Mouse (Mus musculus) CH12.LX (cell line): Measurements from ENCODE around the gene Amh. TPM values are rescaled to one million over a fixed set of nuclear protein-coding genes. Genes with fewer than 3 reads are reported as not detected.

Source experiments
- DNase-seq: peaks from one replicate; pipeline ENCODE4 v3.0.0-alpha.2; 2013; ENCODE audit errors: extremely low read depth
- H3K27ac ChIP-seq: 2 replicates; pipeline ENCODE4 v1.5.1; 2012; ENCODE audit warnings: low read depth, mild to moderate bottlenecking, control low read depth, moderate library complexity; ENCODE audit not compliant: insufficient read depth
- H3K27me3 ChIP-seq: replicated peaks from 2 replicates; pipeline ENCODE3; 2012; ENCODE audit warnings: inconsistent platforms
- H3K36me3 ChIP-seq, 2 experiments: replicated peaks in 1 of 2; 2 replicates each; pipeline versions ENCODE3 to v1.6.1; 2012; ENCODE audit warnings: inconsistent platforms in 1 of 2, low read length in 1 of 2, mild to moderate bottlenecking in 1 of 2, mixed read lengths in 1 of 2, moderate library complexity in 1 of 2; ENCODE audit not compliant: control insufficient read depth in 1 of 2, insufficient read depth in 1 of 2
- H3K4me1 ChIP-seq, 2 experiments: 2 replicates each; pipeline ENCODE4 v1.6.1; 2012; ENCODE audit warnings: inconsistent platforms in 1 of 2, moderate library complexity in 1 of 2; ENCODE audit not compliant: insufficient read depth in 2 of 2, control insufficient read depth in 1 of 2
- H3K4me2 ChIP-seq: 2 replicates; pipeline ENCODE4 v1.6.1; 2012; ENCODE audit warnings: low read depth, mild to moderate bottlenecking, control low read depth; ENCODE audit not compliant: poor library complexity, insufficient read depth, severe bottlenecking
- H3K4me3 ChIP-seq, 3 experiments: fragments of 150-350 bp in 1 of 3; sonication (generic) in 1 of 3; replicated peaks in 1 of 3; 2 replicates each; pipeline versions ENCODE3 to v1.5.1; 2011 to 2012; ENCODE audit warnings: low read depth in 2 of 3, low read length in 2 of 3, mild to moderate bottlenecking in 2 of 3, moderate library complexity in 2 of 3, control low read depth in 1 of 3, improper control_type of control experiment in 1 of 3, inconsistent platforms in 1 of 3, mixed read lengths in 1 of 3; ENCODE audit not compliant: poor library complexity in 1 of 3
- H3K79me2 ChIP-seq: replicated peaks from 2 replicates; pipeline ENCODE4 v1.6.1; 2012; ENCODE audit warnings: mild to moderate bottlenecking, moderate library complexity; ENCODE audit not compliant: control insufficient read depth, poor library complexity, insufficient read depth, severe bottlenecking; ENCODE audit errors: extremely low read depth
- H3K9ac ChIP-seq: 2 replicates; pipeline ENCODE4 v1.6.1; 2012; ENCODE audit warnings: low read depth, mild to moderate bottlenecking, control low read depth, moderate library complexity; ENCODE audit not compliant: insufficient read depth
- H3K9me3 ChIP-seq: replicated peaks from 2 replicates; pipeline ENCODE3; 2012; ENCODE audit warnings: low read length, inconsistent platforms, mixed read lengths
- BHLHE40 ChIP-seq: IDR thresholded peaks from 2 replicates; pipeline ENCODE4 v1.6.1; 2011; ENCODE audit warnings: mild to moderate bottlenecking, low read depth, low read length, improper control_type of control experiment
- CHD1 ChIP-seq: IDR thresholded peaks from 2 replicates; pipeline ENCODE4 v1.6.1; 2012; ENCODE audit warnings: low read depth, low read length, improper control_type of control experiment, inconsistent platforms
- E2F4 ChIP-seq: IDR thresholded peaks from 2 replicates; pipeline ENCODE4 v1.6.1; 2011; ENCODE audit warnings: low read depth, low read length, improper control_type of control experiment; ENCODE audit not compliant: insufficient replicate concordance
- GABPA ChIP-seq: IDR thresholded peaks from 2 replicates; pipeline ENCODE4 v1.6.1; 2012; ENCODE audit warnings: low read depth, low read length, improper control_type of control experiment, inconsistent platforms; ENCODE audit not compliant: insufficient replicate concordance
- IRF4 ChIP-seq: IDR thresholded peaks from 2 replicates; pipeline ENCODE4 v1.6.1; 2014; ENCODE audit warnings: low read depth, mild to moderate bottlenecking, inconsistent platforms, low read length, improper control_type of control experiment
- MAX ChIP-seq: IDR thresholded peaks from 2 replicates; pipeline ENCODE4 v1.6.1; 2011; ENCODE audit warnings: low read length, improper control_type of control experiment
- MAZ ChIP-seq: IDR thresholded peaks from 2 replicates; pipeline ENCODE4 v1.6.1; 2012; ENCODE audit warnings: low read depth, mild to moderate bottlenecking, inconsistent platforms, low read length, improper control_type of control experiment, moderate library complexity
- MYC ChIP-seq: IDR thresholded peaks from 2 replicates; pipeline ENCODE4 v1.6.1; 2011; ENCODE audit warnings: low read depth, mild to moderate bottlenecking, improper control_type of control experiment, low read length
- NRF1 ChIP-seq: IDR thresholded peaks from 2 replicates; pipeline ENCODE4 v1.6.1; 2014; ENCODE audit warnings: low read depth, mild to moderate bottlenecking, inconsistent platforms, low read length, improper control_type of control experiment, moderate library complexity
- POLR2A ChIP-seq: IDR thresholded peaks from 2 replicates; pipeline ENCODE4 v1.6.1; 2011; ENCODE audit warnings: low read depth, mild to moderate bottlenecking, improper control_type of control experiment, low read length
- POLR2AphosphoS2 ChIP-seq: IDR thresholded peaks from 2 replicates; pipeline ENCODE4 v1.6.1; 2011; ENCODE audit warnings: low read depth, low read length, improper control_type of control experiment
- SIN3A ChIP-seq: IDR thresholded peaks from 2 replicates; pipeline ENCODE4 v1.6.1; 2012; ENCODE audit warnings: low read length, improper control_type of control experiment, inconsistent platforms
- SMC3 ChIP-seq: IDR thresholded peaks from 2 replicates; pipeline ENCODE4 v1.6.1; 2011; ENCODE audit warnings: low read depth, low read length, improper control_type of control experiment
- UBTF ChIP-seq: IDR thresholded peaks from 2 replicates; pipeline ENCODE4 v1.6.1; 2012; ENCODE audit warnings: low read depth, mild to moderate bottlenecking, inconsistent platforms, low read length, improper control_type of control experiment, moderate library complexity
- USF1 ChIP-seq: IDR thresholded peaks from 2 replicates; pipeline ENCODE4 v1.6.1; 2014; ENCODE audit warnings: low read depth, mild to moderate bottlenecking, inconsistent platforms, low read length, improper control_type of control experiment
- ZNF384 ChIP-seq: IDR thresholded peaks from 2 replicates; pipeline ENCODE4 v1.6.1; 2012; ENCODE audit warnings: low read depth, low read length, improper control_type of control experiment, inconsistent platforms
- dilution Hi-C: fragments of 300-500 bp; cut with MboI; formaldehyde crosslinking; loops from 2 replicates; pipeline ENCODE4 v1.14.3; 2020; ENCODE audit warnings: low sequenced_read_pairs; ENCODE audit not compliant: extremely low pct_unique_long_range_greater_than_20kb, extremely low pct_ligation_motif_present
- in situ Hi-C: fragments of 300-500 bp; cut with MboI; formaldehyde crosslinking; loops from 3 replicates; pipeline ENCODE4 v1.14.3; 2019; ENCODE audit warnings: low sequenced_read_pairs, low pct_ligation_motif_present, low pct_unique_long_range_greater_than_20kb, mixed read lengths
- polyA plus RNA-seq: library from polyadenylated mRNA; unstranded; fragments of >175 nt; gene quantifications from 2 replicates; pipeline ENCODE4 v1.2.1, GENCODE M21; 2012; ENCODE audit warnings: low read depth; ENCODE audit not compliant: insufficient read length
- total RNA-seq, 2 experiments: library from RNA; depleted of rRNA; stranded (reverse); fragments of 300-350 nt in 1 of 2; fragments of >200 nt in 1 of 2; gene quantifications; 2 replicates each; pipeline ENCODE4 v1.2.3; 2012 to 2014

The Amh gene
- total and polyA plus RNA-seq, 3 experiments, result 0.43 to 1.1 (median 0.59) TPM

DNA sequence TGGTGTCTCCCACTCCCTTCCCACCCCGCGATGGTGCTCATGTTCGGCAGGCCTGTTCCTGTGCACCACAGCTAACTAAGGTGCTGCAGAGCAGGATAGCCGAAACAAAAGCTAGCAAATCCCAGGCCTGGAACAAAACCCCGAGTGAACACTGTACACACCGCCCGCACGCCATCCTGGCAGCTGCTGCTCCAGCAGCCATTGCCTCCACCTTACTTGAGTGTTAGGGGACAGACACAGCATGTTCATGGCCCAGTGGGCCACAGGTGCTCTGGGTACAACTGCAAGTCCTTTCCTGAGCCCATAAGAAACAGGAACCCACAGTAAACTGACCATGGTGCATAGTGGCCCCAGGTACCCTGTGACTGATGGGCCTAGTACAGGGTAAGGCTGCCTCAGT is 10.3 kb upstream of the Amh start:
- TF ChIP-seq E2F4 (no peak), MAZ (no peak), GABPA (no peak), NRF1 (no peak), ZNF384 (no peak), MAX (no peak), CHD1 (no peak), SMC3 (no peak), IRF4 (no peak), USF1 (no peak), UBTF (no peak), SIN3A (no peak), BHLHE40 (no peak), MYC (no peak), POLR2AphosphoS2 (no peak)
- TF ChIP-seq, all 38 proteins: peak for 0
- Histone ChIP-seq H3K36me3 (peaks cover 62 to 69% of the 10 kb centered on the region in 2 experiments), H3K4me3 (no peak overlapping the region), H3K9me3 (no peaks in the 10 kb centered on the region), H3K4me1 (peaks cover 4 to 18% of the 10 kb centered on the region in 2 experiments), H3K27me3 (no peaks in the 10 kb centered on the region), H3K27ac (no peak overlapping the region), H3K79me2 (peaks cover 26% of the 10 kb centered on the region), H3K9ac (no peak overlapping the region), H3K4me2 (no peak overlapping the region)
- dilution Hi-C loops, result no loop called here
- in situ Hi-C loops, result loop anchor here (5.0 kb wide), 1 partner anchor 32 kb away; no protein-coding TSS in a partner anchor
- DNase-seq, result no peak

DNA sequence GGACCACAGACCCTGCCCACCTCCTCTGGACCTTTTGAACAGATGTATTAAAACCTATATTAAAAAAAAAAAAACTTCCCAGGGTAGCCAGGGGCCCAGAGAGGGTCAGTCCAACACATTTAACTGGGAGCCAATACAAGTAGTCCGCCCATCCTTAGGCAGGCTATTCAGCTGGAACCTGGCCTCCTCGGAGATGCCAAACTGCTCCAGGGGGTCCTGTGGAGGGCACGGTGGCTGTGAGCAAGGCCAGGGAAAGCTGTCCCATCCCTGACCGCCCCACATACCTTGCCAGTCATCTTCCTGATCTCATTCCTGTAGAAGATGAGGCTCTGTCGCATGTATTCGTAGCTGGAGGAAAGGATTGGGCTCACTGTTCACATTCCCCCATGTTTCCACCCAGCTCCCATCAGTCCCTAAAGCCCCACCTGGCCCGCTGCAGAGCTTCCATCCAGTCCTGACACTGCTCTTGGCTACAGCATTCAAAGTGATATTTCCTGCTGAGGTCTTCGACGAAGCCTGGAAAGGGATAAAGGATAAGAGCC is 8.7 kb upstream of the Amh start:
- peaks cover 52 to 68% of the 10 kb centered on the region in 2 experiments for H3K36me3 ChIP-seq
- H3K9ac ChIP-seq, result no peak overlapping the region
- dilution Hi-C loops, result no loop called here
- no peak overlapping the region for H3K27ac ChIP-seq
- TF ChIP-seq BHLHE40, result no peak
- TF ChIP-seq POLR2A, result peak; percentile 32; the same call in 1 of the 2 replicates
- TF ChIP-seq USF1, result no peak
- no peak for DNase-seq
- H3K4me1 ChIP-seq, result peaks cover 10 to 33% of the 10 kb centered on the region in 2 experiments
- no peaks in the 10 kb centered on the region for H3K27me3 ChIP-seq
- peaks cover 42% of the 10 kb centered on the region for H3K79me2 ChIP-seq
- in situ Hi-C loops, result loop anchor here (5.0 kb wide), 1 partner anchor 34 kb away; no protein-coding TSS in a partner anchor
- peak overlapping the region in 1 of 3 experiments; percentile 87 for H3K4me3 ChIP-seq
- peak overlapping the region; percentile 75 for H3K4me2 ChIP-seq
- no peaks in the 10 kb centered on the region for H3K9me3 ChIP-seq
